Mouse (Mus musculus) lung, postnatal 36 days (tissue): ENCODE results near the gene Defb41.
"Not testable (repeated sequence)": the region's sequence is repeated elsewhere in the genome, so short reads cannot be mapped to it uniquely, and the experiment has no call there.

Experiments used
- DNase-seq: peaks from one replicate; pipeline ENCODE4 v3.0.0; 2022; ENCODE audit warnings: mixed read lengths

The Defb41 gene

GRCm38 (mm10) chr1:18265038-18265437 is at the start of gene Defb41:
TSS of gene Defb41 (minus strand) at chr1:18265138.
- no peak for DNase-seq

- no peak for DNase-seq
Observed at GRCm38 (mm10) chr1:18308474-18308829, 43.5 kb upstream of the Defb41 start.

- no peak for DNase-seq
Observed at GRCm38 (mm10) chr1:18307545-18308473, 42.9 kb upstream of the Defb41 start.

GRCm38 (mm10) chr1:18292515-18292914 is 27.6 kb upstream of the Defb41 start:
- no peak for DNase-seq

GRCm38 (mm10) chr1:18288860-18289259 is 23.9 kb upstream of the Defb41 start:
- DNase-seq, result no peak

GRCm38 (mm10) chr1:18287371-18287770 is 22.4 kb upstream of the Defb41 start:
- no peak for DNase-seq

GRCm38 (mm10) chr1:18271095-18271494 is 6.2 kb upstream of the Defb41 start:
- DNase-seq, result no peak

- DNase-seq, result no peak
Observed at GRCm38 (mm10) chr1:18268845-18269244, 3.9 kb upstream of the Defb41 start.

- not testable (repeated sequence) for DNase-seq
Observed at GRCm38 (mm10) chr1:18245801-18246580, 18.9 kb downstream of the Defb41 start.

GRCm38 (mm10) chr1:18237343-18237742 is 27.6 kb downstream of the Defb41 start, which contains the start of gene Defb18:
TSS of gene Defb18 (minus strand) at chr1:18237443.
- DNase-seq, result no peak

GRCm38 (mm10) chr1:18223385-18223945 is 41.5 kb downstream of the Defb41 start:
- no peak for DNase-seq
